Comparison of ENCODE assay signal across 8 mouse cellular contexts in genomic region chr8:94186542-94186941, GRCm38 (mm10). TPM values are rescaled to one million over a fixed set of nuclear protein-coding genes. Genes with fewer than 3 reads are reported as not detected.
DNase-seq lines count a peak whose midpoint lies in the region.

No protein-coding gene starts in this region.

- peak overlapping the region; percentile 45 for H3K4me3 ChIP-seq in heart, embryonic 10.5 days

- H3K27me3 ChIP-seq in heart, embryonic 10.5 days (ENCODE audit: insufficient read depth, poor library complexity, severe bottlenecking): peaks cover 69% of the 10 kb centered on the region

- H3K9me3 ChIP-seq in heart, embryonic 10.5 days: no peaks in the 10 kb centered on the region

- DNase-seq in A20 (ENCODE audit: low read depth, low spot score): peak; percentile 94
- peak; percentile 76 to 88 for DNase-seq in adrenal gland, adult (ENCODE audit: inconsistent age in 2 of 2, low spot score in 1 of 2)
- peak; percentile 82 for DNase-seq in embryo, embryonic 11 days
- peak; percentile 95 for DNase-seq in heart, embryonic 10.5 days (ENCODE audit: low spot score)
- DNase-seq in kidney, adult 9 months: peak; percentile 87
- DNase-seq in lung, postnatal 10 days: peak; percentile 84
- DNase-seq in retina, postnatal 1 day: peak; percentile 66
- peak; percentile 79 for DNase-seq in urinary bladder, postnatal 25 days (ENCODE audit: low spot score)

- no peaks in the 10 kb centered on the region for H3K36me3 ChIP-seq in heart, embryonic 10.5 days

- 4% methylated on average over 17 of the region's 17 CpGs for WGBS in heart, embryonic 10.5 days

- peaks cover 54% of the 10 kb centered on the region for H3K4me1 ChIP-seq in heart, embryonic 10.5 days

- peak overlapping the region; percentile 75; the same call in 1 of the 2 replicates for H3K27ac ChIP-seq in heart, embryonic 10.5 days

RNA-seq across cellular contexts. Expression of gene Mt1, which starts 7.7 kb away (rescaled TPM):
- 361 and 393 TPM in 2 replicates for polyA plus RNA-seq in heart, embryonic 10.5 days (2016; fragmentation: Nextera tagmentation; extraction: Ambion mirVana)

RNA-seq across cellular contexts. Expression of gene Mt2, which starts 14.1 kb away (rescaled TPM):
- polyA plus RNA-seq in heart, embryonic 10.5 days (2016; fragmentation: Nextera tagmentation; extraction: Ambion mirVana): 86.3 and 113 TPM in 2 replicates

RNA-seq across cellular contexts. Expression of gene Nup93, which starts 27.8 kb away (rescaled TPM):
- polyA plus RNA-seq in heart, embryonic 10.5 days (2016; fragmentation: Nextera tagmentation; extraction: Ambion mirVana): 98.2 and 118 TPM in 2 replicates

RNA-seq across cellular contexts. Expression of gene Mt3, which starts 34.1 kb away (rescaled TPM):
- 10.6 and 15.7 TPM in 2 replicates for polyA plus RNA-seq in heart, embryonic 10.5 days (2016; fragmentation: Nextera tagmentation; extraction: Ambion mirVana)

RNA-seq across cellular contexts. Expression of gene Mt4, which starts 49.5 kb away (rescaled TPM):
- polyA plus RNA-seq in heart, embryonic 10.5 days (2016; fragmentation: Nextera tagmentation; extraction: Ambion mirVana): not detected in 2 replicates

Comparison
In these comparisons a context has a peak if more than half of its experiments do, and no peak if none do; other contexts are left out.
1. Peak in every context shown above with its lines: DNase-seq, H3K4me3 ChIP-seq and H3K27ac ChIP-seq.